Mouse (Mus musculus) G1E (cell line): ENCODE data around the gene Stk4.

ENCODE experiments used
- CTCF ChIP-seq: IDR thresholded peaks from 2 replicates; pipeline ENCODE4 v1.5.1; 2012; ENCODE audit warnings: low read depth, low read length, inconsistent platforms, mixed read lengths
- GATA1 ChIP-seq: IDR thresholded peaks from 2 replicates; pipeline ENCODE4 v1.6.1; 2012; ENCODE audit warnings: borderline replicate concordance, low read length, inconsistent platforms, mixed read lengths
- POLR2AphosphoS5 ChIP-seq: IDR thresholded peaks from 2 replicates; pipeline ENCODE4 v1.6.1; 2012; ENCODE audit warnings: low read depth, low read length, inconsistent platforms; ENCODE audit not compliant: insufficient replicate concordance
- TAL1 ChIP-seq: conservative IDR thresholded peaks from 2 replicates; pipeline ENCODE4 v1.6.1; 2012; ENCODE audit warnings: low read depth, low read length, inconsistent platforms, mixed read lengths

- TF ChIP-seq CTCF = no peak
- TF ChIP-seq POLR2AphosphoS5 = no peak
- TF ChIP-seq GATA1 = no peak
- TF ChIP-seq TAL1 = no peak
These were observed 61.5 kb downstream of the Stk4 start for GRCm38 (mm10) chr2:164131586-164131985.
